In the genomic region with DNA sequence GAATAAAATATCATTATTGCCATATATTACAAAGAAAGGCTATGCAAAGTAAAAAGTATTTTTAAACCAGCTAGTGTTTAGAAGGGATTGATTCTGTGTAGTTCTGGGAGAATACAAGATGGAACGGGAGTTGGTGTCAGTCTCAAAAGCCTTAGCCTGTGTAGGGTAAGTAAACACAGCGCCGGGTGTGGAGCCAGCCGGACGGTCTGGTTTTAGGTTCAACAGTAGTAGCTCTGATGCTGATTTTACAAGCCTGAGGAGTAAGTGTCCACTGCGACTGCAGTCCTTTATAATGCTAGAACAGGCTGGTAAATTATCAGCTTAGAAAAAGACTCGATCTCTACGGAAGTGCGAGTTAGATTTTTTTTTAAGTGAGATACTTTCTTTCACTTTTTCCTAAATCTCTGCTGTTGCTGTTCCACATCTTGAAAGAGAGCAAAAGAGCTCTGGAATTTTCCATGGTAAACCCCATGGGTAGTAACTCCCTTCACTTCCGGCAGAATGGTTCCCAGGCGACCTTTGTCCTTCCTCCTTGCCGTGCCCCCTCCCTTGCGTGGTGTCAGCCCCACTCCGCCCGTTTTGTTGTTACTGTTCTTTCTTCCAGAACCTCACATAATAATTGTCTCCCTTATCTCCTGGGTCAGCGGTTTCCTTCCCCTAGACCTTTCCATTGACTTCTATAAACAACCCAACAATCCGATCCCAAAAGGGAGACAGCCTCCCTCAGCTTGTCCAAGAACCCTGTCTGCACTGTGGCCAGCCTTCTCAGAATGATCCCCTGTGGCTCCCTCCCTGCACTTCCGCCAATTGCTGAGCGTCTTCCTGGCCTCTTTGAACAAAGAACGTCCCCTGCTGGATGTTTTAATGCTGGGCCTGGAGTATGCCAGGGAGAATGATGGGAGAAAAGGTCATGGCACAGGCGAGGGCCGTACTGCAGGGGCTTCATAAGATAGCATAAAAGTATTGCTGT, we compare ENCODE assay signal across 9 mouse cellular contexts. TPM values are rescaled to one million over a fixed set of nuclear protein-coding genes. Genes with fewer than 3 reads are reported as not detected.
DNase-seq lines count a peak whose midpoint lies in the region; ATAC-seq and TF ChIP-seq lines count a peak whose summit lies in the region.
"Had no signal": no experiment of that assay in that cellular context is flagged by ENCODE, and none has a peak within 500 bp of the region (broad histone marks: within the 10 kb centered on the region; RNA-seq: fewer than 3 reads in every experiment).

No protein-coding gene starts in this region.

- no peaks in the 10 kb centered on the region for H3K4me1 ChIP-seq in hindbrain, embryonic 15.5 days (replicated peaks)
- no peaks in the 10 kb centered on the region for H3K4me1 ChIP-seq in hindbrain, embryonic 11.5 days (replicated peaks; ENCODE audit: control insufficient read depth, insufficient read depth, low read length)
- H3K4me1 ChIP-seq in intestine, embryonic 16.5 days (ENCODE audit: control insufficient read depth, insufficient read depth, low read length): no peaks in the 10 kb centered on the region
- peaks cover 16% of the 10 kb centered on the region for H3K4me1 ChIP-seq in lung, adult 2 months (ENCODE audit: control insufficient read depth, insufficient read depth, low read length)
- no peaks in the 10 kb centered on the region for H3K4me1 ChIP-seq in forebrain, embryonic 11.5 days (replicated peaks; ENCODE audit: control insufficient read depth, insufficient read depth, low read length)

- H3K4me3 ChIP-seq in hindbrain, embryonic 15.5 days: no peak overlapping the region
- no peak overlapping the region for H3K4me3 ChIP-seq in hindbrain, embryonic 11.5 days (ENCODE audit: low read depth, low read length)
- H3K4me3 ChIP-seq in intestine, embryonic 16.5 days (ENCODE audit: low read length): no peak overlapping the region
- H3K4me3 ChIP-seq in lung, adult 2 months (replicated peaks; ENCODE audit: extremely low read depth, low read depth, low read length): no peak overlapping the region
- no peak overlapping the region for H3K4me3 ChIP-seq in forebrain, embryonic 11.5 days (ENCODE audit: low read depth, low read length)
- H3K4me3 ChIP-seq: erythroblast, embryonic 14.5 days had no signal

- H3K9me3 ChIP-seq in hindbrain, embryonic 15.5 days: no peaks in the 10 kb centered on the region
- no peaks in the 10 kb centered on the region for H3K9me3 ChIP-seq in hindbrain, embryonic 11.5 days (ENCODE audit: control insufficient read depth, low read length)
- H3K9me3 ChIP-seq in intestine, embryonic 16.5 days (ENCODE audit: control insufficient read depth, low read length): no peaks in the 10 kb centered on the region
- H3K9me3 ChIP-seq in forebrain, embryonic 11.5 days (ENCODE audit: control insufficient read depth, low read length): no peaks in the 10 kb centered on the region

- no peak overlapping the region for H3K4me2 ChIP-seq in hindbrain, embryonic 15.5 days
- H3K4me2 ChIP-seq in hindbrain, embryonic 11.5 days (replicated peaks; ENCODE audit: low read depth, low read length): no peak overlapping the region
- H3K4me2 ChIP-seq in intestine, embryonic 16.5 days (ENCODE audit: low read depth, low read length): 0 out of 2 replicates have a peak overlapping the region, but pooled peaks have one; percentile 10
- no peak overlapping the region for H3K4me2 ChIP-seq in forebrain, embryonic 11.5 days (ENCODE audit: low read depth, low read length, severe bottlenecking)

- no peaks in the 10 kb centered on the region for H3K27me3 ChIP-seq in hindbrain, embryonic 15.5 days
- no peaks in the 10 kb centered on the region for H3K27me3 ChIP-seq in hindbrain, embryonic 11.5 days (ENCODE audit: control insufficient read depth, insufficient read depth, low read length)
- H3K27me3 ChIP-seq in intestine, embryonic 16.5 days (replicated peaks; ENCODE audit: control insufficient read depth, insufficient read depth, low read length): no peaks in the 10 kb centered on the region
- H3K27me3 ChIP-seq in forebrain, embryonic 11.5 days (ENCODE audit: control insufficient read depth, insufficient read depth, low read length): no peaks in the 10 kb centered on the region

- 0 out of 2 replicates have a peak overlapping the region, but pooled peaks have one; percentile 30 for H3K27ac ChIP-seq in hindbrain, embryonic 15.5 days (replicated peaks)
- H3K27ac ChIP-seq in hindbrain, embryonic 11.5 days (ENCODE audit: low read depth, low read length): no peak overlapping the region
- no peak overlapping the region for H3K27ac ChIP-seq in intestine, embryonic 16.5 days (ENCODE audit: low read length)
- no peak overlapping the region for H3K27ac ChIP-seq in forebrain, embryonic 11.5 days (ENCODE audit: low read depth, low read length)

- no peak for DNase-seq in hindbrain, embryonic 11.5 days (ENCODE audit: low spot score)
- peak; percentile 66 for DNase-seq in gastrocnemius, adult 18-20 months (ENCODE audit: low spot score)
- peak; percentile 34 for DNase-seq in lung, adult 2 months
- no peak for DNase-seq in cerebellum, postnatal 14 days
- DNase-seq in cerebellum, adult 18-20 months: no peak
- no peak for DNase-seq in forebrain, embryonic 11.5 days (ENCODE audit: low spot score)

- 63% methylated on average over 22 of the region's 22 CpGs for WGBS in hindbrain, embryonic 15.5 days
- WGBS in hindbrain, embryonic 11.5 days: 66% methylated on average over 22 of the region's 22 CpGs
- 51% methylated on average over 22 of the region's 22 CpGs for WGBS in intestine, embryonic 16.5 days
- WGBS in lung, adult 2 months: 34% methylated on average over 22 of the region's 22 CpGs
- WGBS in forebrain, embryonic 11.5 days: 79% methylated on average over 22 of the region's 22 CpGs

- ATAC-seq in hindbrain, embryonic 15.5 days (ENCODE audit: low FRiP score, low read depth): no peak
- ATAC-seq in hindbrain, embryonic 11.5 days (ENCODE audit: low FRiP score): no peak
- ATAC-seq in intestine, embryonic 16.5 days: peak; percentile 82
- no peak for ATAC-seq in forebrain, embryonic 11.5 days (replicated peaks; ENCODE audit: low FRiP score)

- H3K9ac ChIP-seq in hindbrain, embryonic 15.5 days: no peak overlapping the region
- no peak overlapping the region for H3K9ac ChIP-seq in hindbrain, embryonic 11.5 days (ENCODE audit: low read depth, low read length)
- H3K9ac ChIP-seq in intestine, embryonic 16.5 days (ENCODE audit: low read depth, low read length): no peak overlapping the region
- no peak overlapping the region for H3K9ac ChIP-seq in forebrain, embryonic 11.5 days (ENCODE audit: low read length)

- TF ChIP-seq CTCF in lung, adult 2 months (IDR thresholded peaks at IDR 0.05; ENCODE audit: insufficient read depth, low read length): peak; percentile 51

- no peak; the same call in 1 of the 2 replicates for TF ChIP-seq POLR2A in lung, adult 2 months (IDR thresholded peaks at IDR 0.05; ENCODE audit: borderline replicate concordance, extremely low read depth, low read depth, low read length)

- peaks cover 18% of the 10 kb centered on the region for H3K36me3 ChIP-seq in hindbrain, embryonic 15.5 days
- H3K36me3 ChIP-seq in hindbrain, embryonic 11.5 days (ENCODE audit: control insufficient read depth, insufficient read depth, low read length): no peaks in the 10 kb centered on the region
- no peaks in the 10 kb centered on the region for H3K36me3 ChIP-seq in intestine, embryonic 16.5 days (ENCODE audit: control insufficient read depth, insufficient read depth, low read length)
- H3K36me3 ChIP-seq in forebrain, embryonic 11.5 days (ENCODE audit: control insufficient read depth, insufficient read depth, low read length): no peaks in the 10 kb centered on the region

RNA-seq across cellular contexts. Expression of gene Wdr19, which starts 41.8 kb away (rescaled TPM):
- 11.8 and 13.3 TPM in 2 replicates for polyA plus RNA-seq in hindbrain, embryonic 15.5 days (2015; fragmentation: Nextera tagmentation; extraction: Ambion mirVana)
- 13.9 and 14.0 TPM in 2 replicates for polyA plus RNA-seq in hindbrain, embryonic 11.5 days (2014; fragmentation: Nextera tagmentation; extraction: Ambion mirVana)
- total RNA-seq in gastrocnemius, adult 18-20 months (2021): 1 to 10 TPM in 1 of 2 experiments, under 1 TPM in 1; 0.71 to 1.8 TPM
- polyA plus RNA-seq in intestine, embryonic 16.5 days (2015; fragmentation: Nextera tagmentation; extraction: Ambion mirVana): 4.3 and 4.5 TPM in 2 replicates
- 5.0 and 6.4 TPM in 2 replicates for polyA plus RNA-seq in lung, adult 2 months (2012; rRNA removed)
- 14.7 and 15.2 TPM in 2 replicates for polyA plus RNA-seq in forebrain, embryonic 11.5 days (2014; fragmentation: Nextera tagmentation; extraction: Ambion mirVana)
- polyA plus RNA-seq: erythroblast, embryonic 14.5 days had no signal

RNA-seq across cellular contexts. Expression of gene Klhl5, which starts 50.4 kb away (rescaled TPM):
- 45.8 and 47.3 TPM in 2 replicates for polyA plus RNA-seq in hindbrain, embryonic 15.5 days (2015; fragmentation: Nextera tagmentation; extraction: Ambion mirVana)
- polyA plus RNA-seq in hindbrain, embryonic 11.5 days (2014; fragmentation: Nextera tagmentation; extraction: Ambion mirVana): 25.3 and 26.0 TPM in 2 replicates
- total RNA-seq in gastrocnemius, adult 18-20 months (2021): 1 to 10 TPM; 3.6 to 5.2 TPM
- polyA plus RNA-seq in intestine, embryonic 16.5 days (2015; fragmentation: Nextera tagmentation; extraction: Ambion mirVana): 4.0 and 8.3 TPM in 2 replicates
- 103 and 122 TPM in 2 replicates for polyA plus RNA-seq in lung, adult 2 months (2012; rRNA removed)
- 42.2 and 42.8 TPM in 2 replicates for polyA plus RNA-seq in forebrain, embryonic 11.5 days (2014; fragmentation: Nextera tagmentation; extraction: Ambion mirVana)

Comparison
In these comparisons a context has a peak if more than half of its experiments do, and no peak if none do; other contexts are left out.
1. DNase-seq: peak in gastrocnemius, adult 18-20 months (single experiment) and lung, adult 2 months (single experiment); none in hindbrain, embryonic 11.5 days (single experiment), cerebellum, postnatal 14 days (0 of 2), cerebellum, adult 18-20 months (0 of 2) and forebrain, embryonic 11.5 days (single experiment).